Mouse (Mus musculus) bone marrow macrophage, adult 2 months (primary cell): Measurements from ENCODE around the gene Gm4969.

Source experiments
- CTCF ChIP-seq: IDR thresholded peaks from 2 replicates; pipeline ENCODE4 v1.5.1; 2012; ENCODE audit warnings: low read depth, mild to moderate bottlenecking, low read length, moderate library complexity
- POLR2A ChIP-seq: IDR thresholded peaks from 2 replicates; pipeline ENCODE4 v1.6.1; 2012; ENCODE audit warnings: mild to moderate bottlenecking, low read depth, low read length, borderline replicate concordance

- no peak for TF ChIP-seq POLR2A
- TF ChIP-seq CTCF, result no peak
These were observed 25.6 kb downstream of the Gm4969 start for GRCm38 (mm10) chr7:19092381-19093173.
